Mouse (Mus musculus) midbrain, embryonic 12.5 days (tissue): Measurements from ENCODE around the gene Slc6a12. TPM values are rescaled to one million over a fixed set of nuclear protein-coding genes. Genes with fewer than 3 reads are reported as not detected.

Experiments used
- ATAC-seq: fragments of 200-750 bp; cut with Nextera tagmentation; 2 replicates; pipeline ENCODE4 v1.8.0; 2017; ENCODE audit warnings: low read depth, moderate TSS enrichment, moderate library complexity; ENCODE audit not compliant: low FRiP score
- H3K27ac ChIP-seq: fragments of 300-500 bp; sonication (generic); replicated peaks from 2 replicates; pipeline ENCODE4 v1.5.1; 2016; ENCODE audit warnings: mild to moderate bottlenecking
- H3K27me3 ChIP-seq: fragments of 300-500 bp; sonication (generic); 2 replicates; pipeline ENCODE4 v1.6.1; 2016; ENCODE audit warnings: mild to moderate bottlenecking
- H3K36me3 ChIP-seq: fragments of 300-500 bp; sonication (generic); 2 replicates; pipeline ENCODE4 v1.6.1; 2016
- H3K4me1 ChIP-seq: fragments of 300-500 bp; sonication (generic); 2 replicates; pipeline ENCODE4 v1.6.1; 2016
- H3K4me2 ChIP-seq: fragments of 300-500 bp; sonication (generic); replicated peaks from 2 replicates; pipeline ENCODE4 v1.6.1; 2016; ENCODE audit warnings: mild to moderate bottlenecking, moderate library complexity
- H3K4me3 ChIP-seq: fragments of 300-500 bp; sonication (generic); 2 replicates; pipeline ENCODE4 v1.5.1; 2016; ENCODE audit warnings: mild to moderate bottlenecking
- H3K9ac ChIP-seq: fragments of 300-500 bp; sonication (generic); replicated peaks from 2 replicates; pipeline ENCODE4 v1.6.1; 2016; ENCODE audit warnings: mild to moderate bottlenecking, moderate library complexity
- H3K9me3 ChIP-seq: fragments of 300-500 bp; sonication (generic); 2 replicates; pipeline ENCODE4 v1.6.1; 2016; ENCODE audit warnings: mild to moderate bottlenecking
- WGBS: fragments of 180-500 bp; shearing (Covaris S2); methylation state at CpG from one replicate; pipeline ENCODE4 v1.1.7; 2016; 5-methylcytosine and 5-hydroxymethylcytosine counted together
- polyA plus RNA-seq: library from polyadenylated mRNA; unstranded; fragments of >200 nt; fragmentation: Nextera tagmentation; extraction: Ambion mirVana; gene quantifications from 2 replicates; pipeline ENCODE4 v1.2.1, GENCODE M21; 2016

Slc6a12 gene
- polyA plus RNA-seq, 1 experiment from 2014 or later: 0.37 TPM

GRCm38 (mm10) chr6:121382071-121382470 is 39.2 kb downstream of the Slc6a12 start:
- Histone ChIP-seq H3K9me3 (no peaks in the 10 kb centered on the region), H3K27me3 (peaks cover 6% of the 10 kb centered on the region; the same call in 1 of the 2 replicates), H3K36me3 (no peaks in the 10 kb centered on the region), H3K27ac (no peak overlapping the region), H3K4me3 (no peak overlapping the region), H3K4me1 (0 out of 2 replicates have a peak, but pooled peaks cover 10% of the 10 kb centered on the region), H3K9ac (no peak overlapping the region), H3K4me2 (no peak overlapping the region)
- 34% methylated on average over 10 of the region's 10 CpGs for WGBS
- ATAC-seq: no peak

- Histone ChIP-seq H3K4me1 (0 out of 2 replicates have a peak, but pooled peaks cover 10% of the 10 kb centered on the region), H3K4me3 (no peak overlapping the region), H3K27me3 (peaks cover 6% of the 10 kb centered on the region; the same call in 1 of the 2 replicates), H3K36me3 (no peaks in the 10 kb centered on the region), H3K9ac (no peak overlapping the region), H3K4me2 (no peak overlapping the region), H3K9me3 (no peaks in the 10 kb centered on the region), H3K27ac (no peak overlapping the region)
- ATAC-seq: no peak
- 94% methylated on average over 3 of the region's 3 CpGs for WGBS
Observed at GRCm38 (mm10) chr6:121385397-121385796, 42.5 kb downstream of the Slc6a12 start.

DNA sequence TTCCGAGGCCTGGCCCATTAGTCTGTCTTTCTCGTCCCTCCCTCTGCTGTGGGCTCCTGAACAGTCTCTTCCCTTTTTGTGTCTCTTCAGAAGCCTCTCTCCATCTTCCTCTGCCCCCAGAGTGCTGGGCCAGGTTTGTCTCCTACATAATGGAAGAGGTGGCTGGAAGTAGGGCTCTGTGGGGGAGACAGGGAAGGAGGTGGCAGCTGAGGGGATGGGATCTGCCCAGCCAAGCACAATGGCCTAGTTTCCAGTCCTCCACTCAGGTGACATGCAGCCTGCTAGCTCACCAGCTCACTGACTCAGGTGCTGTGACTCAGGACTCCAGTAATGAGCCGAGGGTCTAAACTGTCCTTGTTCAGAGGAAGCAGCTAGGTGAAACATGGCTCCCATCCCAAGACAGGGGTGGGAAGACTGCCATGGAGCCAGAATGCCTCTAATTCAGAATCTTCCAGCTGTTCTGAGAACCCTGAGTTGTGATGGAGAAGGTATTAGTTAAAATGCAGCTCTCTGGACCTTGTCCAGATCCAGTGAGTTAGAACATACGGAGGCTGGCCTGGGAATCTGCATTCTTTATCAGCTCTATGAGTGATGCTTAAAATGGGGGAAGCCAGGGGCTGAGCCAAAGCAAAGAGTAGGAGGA is 49.9 kb downstream of the Slc6a12 start:
- H3K4me3 ChIP-seq: no peak overlapping the region
- 91% methylated on average over 4 of the region's 4 CpGs for WGBS
- no peak overlapping the region for H3K27ac ChIP-seq
- H3K36me3 ChIP-seq: no peaks in the 10 kb centered on the region
- no peaks in the 10 kb centered on the region for H3K27me3 ChIP-seq
- no peak for ATAC-seq
- H3K9me3 ChIP-seq: peaks cover 5% of the 10 kb centered on the region; the same call in 1 of the 2 replicates
- H3K9ac ChIP-seq: no peak overlapping the region
- no peak overlapping the region for H3K4me2 ChIP-seq
- H3K4me1 ChIP-seq: no peaks in the 10 kb centered on the region

- WGBS: 90% methylated on average over 6 of the region's 6 CpGs
- Histone ChIP-seq H3K4me1 (peaks cover 8% of the 10 kb centered on the region; the same call in 1 of the 2 replicates), H3K27me3 (no peaks in the 10 kb centered on the region), H3K4me3 (no peak overlapping the region), H3K36me3 (no peaks in the 10 kb centered on the region), H3K27ac (no peak overlapping the region), H3K4me2 (no peak overlapping the region), H3K9ac (no peak overlapping the region), H3K9me3 (no peaks in the 10 kb centered on the region)
- no peak for ATAC-seq
Observed at GRCm38 (mm10) chr6:121401140-121401539, 58.3 kb downstream of the Slc6a12 start.

DNA sequence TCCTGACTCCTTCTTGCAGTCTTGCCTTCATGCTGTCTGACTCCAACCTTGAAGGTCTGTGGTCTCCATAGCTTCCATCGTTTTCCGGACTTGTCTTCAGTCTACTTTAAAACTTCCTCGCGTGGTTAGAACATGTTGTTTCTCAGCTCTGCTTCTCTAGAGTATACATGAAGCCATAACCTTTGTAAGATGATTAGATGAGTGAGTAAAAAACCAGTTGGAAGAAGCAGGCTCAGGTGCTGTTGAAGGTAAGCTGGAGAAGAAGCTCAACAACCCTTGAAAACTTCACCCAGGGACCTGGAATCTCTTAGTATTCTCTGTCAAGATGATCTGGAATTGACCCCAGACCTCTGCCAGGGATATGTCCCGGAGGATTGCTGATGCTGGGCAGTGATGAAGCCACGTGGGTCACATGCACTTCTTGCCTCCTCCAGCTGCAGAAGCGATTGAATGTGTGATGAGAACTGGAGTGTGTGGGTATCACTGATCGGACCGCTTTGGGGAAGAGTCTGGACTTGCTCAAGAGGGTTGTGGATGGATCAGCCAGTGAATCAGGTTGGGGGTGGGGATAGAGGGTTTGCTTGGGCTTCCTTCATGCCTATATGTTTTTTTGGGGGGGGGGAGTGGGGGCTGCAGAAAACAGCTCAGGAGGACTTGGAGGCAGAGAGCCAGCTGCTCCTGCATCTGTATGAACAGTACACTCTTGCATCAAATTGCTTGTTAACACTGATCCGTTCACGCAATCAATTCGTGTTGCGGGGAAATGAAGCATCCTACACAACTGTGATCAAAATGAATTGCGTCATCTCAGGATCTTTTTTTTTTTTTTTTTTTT is 59.2 kb downstream of the Slc6a12 start:
- 0 out of 2 replicates have a peak, but pooled peaks have one; percentile 38 for ATAC-seq
- no peak overlapping the region for H3K27ac ChIP-seq
- WGBS: 77% methylated on average over 14 of the region's 14 CpGs

DNA sequence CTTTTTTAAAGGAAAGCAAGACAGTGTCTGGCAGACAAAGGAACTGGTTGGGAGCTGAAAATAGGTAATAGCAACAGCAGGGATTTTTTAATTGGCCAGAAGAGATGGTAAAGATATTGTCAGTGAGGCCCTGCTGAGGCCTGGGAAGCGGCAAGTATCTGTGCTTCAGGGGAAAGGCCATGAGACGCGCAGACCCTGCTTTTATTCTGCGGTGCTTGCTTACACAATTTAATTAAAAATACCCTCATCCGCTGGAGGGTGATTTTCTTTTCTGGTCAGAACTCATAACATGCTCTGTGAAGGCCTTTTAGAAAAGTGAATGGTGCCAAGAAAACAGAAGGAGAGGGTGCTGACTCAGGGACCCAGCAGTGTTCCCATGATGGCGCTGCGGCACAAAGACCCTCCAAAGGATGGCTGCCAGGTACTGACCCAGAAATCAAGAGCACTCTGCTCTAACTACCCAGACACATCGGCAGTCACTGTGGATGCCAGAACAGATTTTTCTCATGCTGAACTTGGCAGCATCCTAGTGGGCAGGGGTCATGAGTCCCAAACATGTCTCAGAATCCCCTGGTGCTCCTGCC is 59.9 kb downstream of the Slc6a12 start:
- Histone ChIP-seq H3K4me3 (no peak overlapping the region), H3K27me3 (0 out of 2 replicates have a peak, but pooled peaks cover 4% of the 10 kb centered on the region), H3K4me2 (no peak overlapping the region), H3K36me3 (no peaks in the 10 kb centered on the region), H3K27ac (peak overlapping the region; percentile 54), H3K9ac (no peak overlapping the region), H3K9me3 (no peaks in the 10 kb centered on the region), H3K4me1 (peaks cover 13% of the 10 kb centered on the region; the same call in 1 of the 2 replicates)
- WGBS: 64% methylated on average over 8 of the region's 8 CpGs
- 0 out of 2 replicates have a peak, but pooled peaks have one; percentile 34 for ATAC-seq

More for the DNA sequence above, 59.2 kb downstream of the Slc6a12 start:
- no peaks in the 10 kb centered on the region for H3K36me3 ChIP-seq
- no peak overlapping the region for H3K4me2 ChIP-seq
- H3K4me1 ChIP-seq: peaks cover 8% of the 10 kb centered on the region; the same call in 1 of the 2 replicates
- no peaks in the 10 kb centered on the region for H3K9me3 ChIP-seq
- H3K27me3 ChIP-seq: 0 out of 2 replicates have a peak, but pooled peaks cover 4% of the 10 kb centered on the region
- no peak overlapping the region for H3K4me3 ChIP-seq
- H3K9ac ChIP-seq: no peak overlapping the region

DNA sequence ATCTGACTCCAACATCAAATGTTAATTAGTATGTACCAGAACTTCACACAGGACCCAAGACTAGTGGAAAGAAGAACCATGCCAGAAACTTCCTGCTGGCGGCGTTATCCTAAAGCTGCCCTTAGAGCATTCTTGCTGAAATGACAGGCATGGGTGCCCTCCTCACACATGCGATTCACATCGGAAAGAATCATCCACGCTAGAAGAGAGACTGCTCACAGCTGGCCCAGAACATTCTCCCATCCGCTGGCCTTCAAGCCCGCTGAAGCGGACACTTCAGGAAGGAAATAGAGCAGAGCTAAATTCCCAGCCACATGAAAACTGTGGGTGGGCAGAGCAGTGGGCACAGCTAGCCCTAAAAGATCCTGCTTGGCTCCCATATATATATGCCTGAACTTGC is 62.4 kb downstream of the Slc6a12 start:
- Histone ChIP-seq H3K4me3 (no peak overlapping the region), H3K27me3 (peaks cover 13% of the 10 kb centered on the region; the same call in 1 of the 2 replicates), H3K4me1 (peaks cover 15% of the 10 kb centered on the region; the same call in 1 of the 2 replicates), H3K9me3 (no peaks in the 10 kb centered on the region), H3K9ac (no peak overlapping the region), H3K36me3 (no peaks in the 10 kb centered on the region), H3K4me2 (no peak overlapping the region), H3K27ac (no peak overlapping the region)
- 92% methylated on average over 8 of the region's 8 CpGs for WGBS
- no peak for ATAC-seq

DNA sequence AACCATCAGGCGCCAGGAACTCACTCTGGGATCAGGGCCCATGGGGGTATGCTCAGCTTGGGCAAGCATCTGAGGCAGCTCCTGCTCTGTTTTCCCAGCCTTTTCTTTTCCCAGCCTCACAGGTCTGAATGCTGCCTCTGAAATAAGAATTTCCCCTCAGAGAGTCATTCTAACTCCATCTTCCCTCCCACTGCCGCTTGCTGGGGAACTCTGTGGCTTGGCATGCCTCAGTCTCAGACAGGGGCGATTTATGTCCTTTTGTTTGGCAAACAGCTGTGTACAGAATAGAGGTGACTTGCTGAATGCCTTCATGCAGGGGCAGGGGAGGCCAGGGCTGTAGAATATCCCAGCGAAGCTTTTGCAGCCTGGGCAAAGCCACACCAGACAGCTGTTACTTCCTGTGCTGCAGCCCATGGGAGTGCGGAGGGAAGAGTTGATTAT is 64.7 kb downstream of the Slc6a12 start:
- Histone ChIP-seq H3K27ac (no peak overlapping the region), H3K9me3 (no peaks in the 10 kb centered on the region), H3K4me2 (no peak overlapping the region), H3K9ac (no peak overlapping the region), H3K4me1 (peaks cover 19% of the 10 kb centered on the region), H3K27me3 (peaks cover 36% of the 10 kb centered on the region), H3K36me3 (no peaks in the 10 kb centered on the region), H3K4me3 (no peak overlapping the region)
- ATAC-seq: no peak
- WGBS: 40% methylated on average over 5 of the region's 5 CpGs

DNA sequence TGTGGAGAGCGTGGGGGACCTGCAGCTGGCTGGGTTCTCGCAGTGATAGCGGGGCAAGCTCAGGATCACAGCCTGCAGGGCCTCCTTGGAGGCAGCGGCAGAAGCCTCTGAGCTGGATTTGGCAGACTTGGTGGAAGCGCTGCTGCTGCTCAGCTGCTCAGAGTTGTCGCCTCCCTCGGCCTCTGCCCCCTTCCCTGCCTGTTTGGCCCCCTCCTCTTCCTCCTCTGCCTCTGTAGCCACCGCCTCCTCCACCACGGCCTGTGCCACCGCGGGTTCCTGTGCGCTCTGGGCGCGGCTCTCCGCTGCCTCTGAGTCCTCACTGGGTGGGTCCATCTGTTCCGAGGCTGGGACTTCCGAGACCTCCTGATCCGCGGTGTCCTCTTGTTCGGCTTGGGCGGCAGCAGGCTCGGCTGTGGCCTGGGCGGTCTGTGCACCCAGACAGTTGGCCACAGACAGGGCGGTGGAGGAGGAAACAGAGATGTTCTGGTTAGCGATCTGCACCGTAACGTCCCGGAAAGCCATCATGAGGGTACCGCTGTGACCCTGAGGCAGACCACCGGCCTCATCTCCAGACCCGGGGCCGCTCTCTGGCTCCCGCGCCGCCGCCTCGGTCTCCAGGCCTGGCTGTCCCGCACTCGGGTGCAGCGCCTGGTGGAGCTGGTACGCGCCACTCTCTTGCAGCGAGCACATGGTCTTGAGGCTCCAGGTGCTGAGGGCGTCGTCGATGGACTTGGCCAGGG is 69.9 kb downstream of the Slc6a12 start:
- WGBS: 2% methylated on average over 46 of the region's 46 CpGs

More for the DNA sequence above, 69.9 kb downstream of the Slc6a12 start:
- H3K9me3 ChIP-seq: no peaks in the 10 kb centered on the region
- no peaks in the 10 kb centered on the region for H3K36me3 ChIP-seq
- peak overlapping the region; percentile 30 for H3K4me3 ChIP-seq
- H3K4me2 ChIP-seq: peak overlapping the region; percentile 47
- H3K27me3 ChIP-seq: peaks cover 60% of the 10 kb centered on the region
- H3K27ac ChIP-seq: no peak overlapping the region
- H3K4me1 ChIP-seq: peaks cover 12% of the 10 kb centered on the region
- no peak overlapping the region for H3K9ac ChIP-seq
- peak; percentile 63 for ATAC-seq
